Mouse (Mus musculus) large intestine, adult 2 months (tissue): ENCODE data around the gene Btbd35f18. TPM values are rescaled to one million over a fixed set of nuclear protein-coding genes. Genes with fewer than 3 reads are reported as not detected.
"Not testable (repeated sequence)": the region's sequence is repeated elsewhere in the genome, so short reads cannot be mapped to it uniquely, and the experiment has no call there.

Source experiments
- DNase-seq: peaks from one replicate; pipeline ENCODE4 v3.0.0-alpha.2; 2012; ENCODE audit warnings: low read depth, low spot score
- WGBS: fragments of 180-500 bp; shearing (Covaris S2); methylation state at CpG from one replicate; pipeline ENCODE4 v1.1.7; 2018; 5-methylcytosine and 5-hydroxymethylcytosine counted together
- polyA plus RNA-seq: library from polyadenylated mRNA; depleted of rRNA; stranded (reverse); fragments of >200 nt; gene quantifications from 2 replicates; pipeline ENCODE4 v1.2.3, GENCODE M21; 2012; rRNA removed

The Btbd35f18 gene
- not detected in 2 replicates for polyA plus RNA-seq

DNA sequence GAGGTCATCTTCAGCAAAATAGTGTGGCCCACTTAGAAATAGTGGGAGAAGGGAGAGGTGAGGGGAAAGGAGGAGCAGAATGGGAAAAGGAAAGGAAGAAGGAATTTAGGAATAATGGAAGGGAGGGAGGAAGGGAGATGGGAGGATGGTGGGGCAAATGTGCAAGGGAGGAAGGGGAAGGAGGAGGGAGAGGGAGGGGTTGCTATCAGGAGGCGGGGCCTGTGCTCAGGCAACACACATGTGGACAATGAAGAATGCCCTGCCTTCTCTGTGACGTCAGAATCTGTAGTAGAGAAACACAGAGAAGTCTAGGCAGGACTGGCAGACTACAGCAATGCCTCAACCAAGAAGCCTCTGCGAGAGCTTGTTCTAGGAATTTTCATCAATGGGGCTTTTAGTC, at the start of gene Btbd35f18:
Btbd35f18 (plus strand) TSS at position 301 of the 400 bp plus-strand sequence.
- DNase-seq, result not testable (repeated sequence)
- WGBS, result no CpG with 5 or more reads among the region's 3 CpGs

Other genes starting within 250 kb of the Btbd35f18 start
- not detected in 2 replicates for gene Btbd35f10, start 52.7 kb downstream of the Btbd35f18 start, polyA plus RNA-seq